In the genomic region with DNA sequence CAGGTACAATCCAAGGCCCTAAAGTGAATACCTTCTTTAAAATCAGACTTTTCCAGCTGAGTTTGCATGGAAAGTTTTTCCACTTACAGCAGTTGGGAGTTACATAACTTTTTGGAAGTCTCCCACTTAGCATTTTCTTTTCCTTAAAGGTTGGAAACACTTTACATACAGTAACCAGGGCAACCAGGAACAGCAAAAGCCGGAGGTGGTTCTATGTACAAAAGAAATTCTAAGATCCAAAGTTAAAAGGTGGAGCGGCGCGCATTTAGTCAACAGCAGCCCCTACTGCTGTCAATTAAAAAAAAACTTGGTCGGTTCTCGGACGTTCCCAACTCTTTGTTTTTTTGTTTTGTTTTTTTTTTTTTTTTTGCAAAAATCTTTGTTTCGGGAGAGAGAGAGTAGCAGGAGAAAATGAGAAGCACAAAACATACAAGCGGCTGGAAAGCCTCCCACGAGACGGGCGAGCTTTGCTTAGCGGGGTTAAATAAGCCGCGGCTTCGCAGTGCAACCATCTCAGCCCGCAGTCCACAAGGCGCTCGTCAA, we compare ENCODE assay signal across 8 mouse cellular contexts. TPM values are rescaled to one million over a fixed set of nuclear protein-coding genes. Genes with fewer than 3 reads are reported as not detected.
DNase-seq lines count a peak whose midpoint lies in the region; ATAC-seq lines count a peak whose summit lies in the region.

No protein-coding gene starts in this region.

- under 1% methylated on average over 19 of the region's 19 CpGs for WGBS in intestine, embryonic 15.5 days

- peak overlapping the region; percentile 79 for H3K4me3 ChIP-seq in intestine, embryonic 15.5 days (replicated peaks)

- no peak for ATAC-seq in intestine, embryonic 15.5 days
- ATAC-seq in cerebellum, adult (ENCODE audit: insufficient number of reproducible peaks, low FRiP score, low TSS enrichment), result no peak

- DNase-seq in frontal cortex, adult 2 months (ENCODE audit: extremely low spot score in 1 of 2, low spot score in 1 of 2), result peak; percentile 22 to 68
- DNase-seq in frontal cortex, postnatal 25 days (ENCODE audit: low spot score in 2 of 2), result no peak
- peak; percentile 15 for DNase-seq in thymus, postnatal 0 days (ENCODE audit: low spot score)
- no peak for DNase-seq in thymus, postnatal 4 days
- peak; percentile 67 for DNase-seq in lung, postnatal 25 days (ENCODE audit: low spot score)
- no peak for DNase-seq in urinary bladder, postnatal 10 days (ENCODE audit: low spot score)

- peaks cover 9% of the 10 kb centered on the region for H3K4me1 ChIP-seq in intestine, embryonic 15.5 days (replicated peaks)

- H3K27ac ChIP-seq in intestine, embryonic 15.5 days, result peak overlapping the region; percentile 70

- no peaks in the 10 kb centered on the region for H3K9me3 ChIP-seq in intestine, embryonic 15.5 days

- H3K9ac ChIP-seq in intestine, embryonic 15.5 days, result peak overlapping the region; percentile 94

- 0 out of 2 replicates have a peak, but pooled peaks cover 2% of the 10 kb centered on the region for H3K36me3 ChIP-seq in intestine, embryonic 15.5 days

- H3K27me3 ChIP-seq in intestine, embryonic 15.5 days (replicated peaks), result no peaks in the 10 kb centered on the region

- H3K4me2 ChIP-seq in intestine, embryonic 15.5 days (replicated peaks), result peak overlapping the region; percentile 60

RNA-seq across cellular contexts. Expression of gene Snw1, which starts 0.6 kb away (rescaled TPM):
- polyA plus RNA-seq in frontal cortex, adult 2 months (2012; rRNA removed), result 37.3 and 42.9 TPM in 2 replicates
- polyA plus RNA-seq in thymus, postnatal 0 days (2015; fragmentation: Nextera tagmentation; extraction: Ambion mirVana), result 157 and 161 TPM in 2 replicates
- 108 and 119 TPM in 2 replicates for polyA plus RNA-seq in intestine, embryonic 15.5 days (2015; fragmentation: Nextera tagmentation; extraction: Ambion mirVana)

RNA-seq across cellular contexts. Expression of gene Gm5788, which starts 23.0 kb away (rescaled TPM):
- polyA plus RNA-seq in frontal cortex, adult 2 months (2012; rRNA removed), result not detected in 2 replicates
- polyA plus RNA-seq in thymus, postnatal 0 days (2015; fragmentation: Nextera tagmentation; extraction: Ambion mirVana), result not detected in 2 replicates
- not detected in 2 replicates for polyA plus RNA-seq in intestine, embryonic 15.5 days (2015; fragmentation: Nextera tagmentation; extraction: Ambion mirVana)

RNA-seq across cellular contexts. Expression of gene Alkbh1, which starts 27.7 kb away (rescaled TPM):
- polyA plus RNA-seq in frontal cortex, adult 2 months (2012; rRNA removed), result 17.3 and 20.0 TPM in 2 replicates
- 29.8 and 46.3 TPM in 2 replicates for polyA plus RNA-seq in thymus, postnatal 0 days (2015; fragmentation: Nextera tagmentation; extraction: Ambion mirVana)
- 48.3 and 50.6 TPM in 2 replicates for polyA plus RNA-seq in intestine, embryonic 15.5 days (2015; fragmentation: Nextera tagmentation; extraction: Ambion mirVana)

RNA-seq across cellular contexts. Expression of gene Slirp, which starts 27.8 kb away (rescaled TPM):
- 66.7 and 70.4 TPM in 2 replicates for polyA plus RNA-seq in frontal cortex, adult 2 months (2012; rRNA removed)
- 278 and 300 TPM in 2 replicates for polyA plus RNA-seq in thymus, postnatal 0 days (2015; fragmentation: Nextera tagmentation; extraction: Ambion mirVana)
- polyA plus RNA-seq in intestine, embryonic 15.5 days (2015; fragmentation: Nextera tagmentation; extraction: Ambion mirVana), result 290 and 308 TPM in 2 replicates

RNA-seq across cellular contexts. Expression of gene Gm8300, which starts 42.6 kb away (rescaled TPM):
- not detected in 2 replicates for polyA plus RNA-seq in frontal cortex, adult 2 months (2012; rRNA removed)
- polyA plus RNA-seq in thymus, postnatal 0 days (2015; fragmentation: Nextera tagmentation; extraction: Ambion mirVana), result not detected in 2 replicates
- polyA plus RNA-seq in intestine, embryonic 15.5 days (2015; fragmentation: Nextera tagmentation; extraction: Ambion mirVana), result not detected in 2 replicates

Comparison
In these comparisons a context has a peak if more than half of its experiments do, and no peak if none do; other contexts are left out.
1. DNase-seq: peak in frontal cortex, adult 2 months (2 of 2), thymus, postnatal 0 days (single experiment) and lung, postnatal 25 days (single experiment); none in frontal cortex, postnatal 25 days (0 of 2), thymus, postnatal 4 days (single experiment) and urinary bladder, postnatal 10 days (single experiment).